Mouse (Mus musculus) forebrain, embryonic 12.5 days (tissue): ENCODE results near the gene Tmem95. TPM values are rescaled to one million over a fixed set of nuclear protein-coding genes. Genes with fewer than 3 reads are reported as not detected.

ENCODE experiments used
- ATAC-seq: fragments of 200-750 bp; cut with Nextera tagmentation; 2 replicates; pipeline ENCODE4 v1.8.0; 2017; ENCODE audit warnings: moderate TSS enrichment; ENCODE audit not compliant: low FRiP score
- H3K27ac ChIP-seq: fragments of 300-500 bp; sonication (generic); 2 replicates; pipeline ENCODE4 v1.5.1; 2016; ENCODE audit warnings: mild to moderate bottlenecking
- H3K27me3 ChIP-seq: fragments of 300-500 bp; sonication (generic); 2 replicates; pipeline ENCODE4 v1.6.1; 2016; ENCODE audit warnings: mild to moderate bottlenecking
- H3K36me3 ChIP-seq: fragments of 300-500 bp; sonication (generic); replicated peaks from 2 replicates; pipeline ENCODE4 v1.6.1; 2016; ENCODE audit warnings: mild to moderate bottlenecking
- H3K4me1 ChIP-seq: fragments of 300-500 bp; sonication (generic); 2 replicates; pipeline ENCODE4 v1.6.1; 2016
- H3K4me2 ChIP-seq: fragments of 300-500 bp; sonication (generic); 2 replicates; pipeline ENCODE4 v1.6.1; 2016; ENCODE audit warnings: mild to moderate bottlenecking, moderate library complexity
- H3K4me3 ChIP-seq: fragments of 300-500 bp; sonication (generic); replicated peaks from 2 replicates; pipeline ENCODE4 v1.5.1; 2016; ENCODE audit warnings: mild to moderate bottlenecking
- H3K9ac ChIP-seq: fragments of 300-500 bp; sonication (generic); 2 replicates; pipeline ENCODE4 v1.6.1; 2016; ENCODE audit warnings: mild to moderate bottlenecking
- H3K9me3 ChIP-seq: fragments of 300-500 bp; sonication (generic); 2 replicates; pipeline ENCODE4 v1.6.1; 2016
- WGBS: fragments of 180-500 bp; shearing (Covaris S2); methylation state at CpG from one replicate; pipeline ENCODE4 v1.1.7; 2016; 5-methylcytosine and 5-hydroxymethylcytosine counted together
- microRNA-seq: library from miRNA; unstranded; fragments of <30 nt; microRNA quantifications from one replicate; pipeline ENCODE4, GENCODE M21; 2017
- polyA plus RNA-seq: library from polyadenylated mRNA; unstranded; fragments of >200 nt; fragmentation: Nextera tagmentation; extraction: Ambion mirVana; gene quantifications from 2 replicates; pipeline ENCODE4 v1.2.1, GENCODE M21; 2016

Tmem95 gene
- polyA plus RNA-seq, 1 experiment from 2014 or later: not detected

DNA sequence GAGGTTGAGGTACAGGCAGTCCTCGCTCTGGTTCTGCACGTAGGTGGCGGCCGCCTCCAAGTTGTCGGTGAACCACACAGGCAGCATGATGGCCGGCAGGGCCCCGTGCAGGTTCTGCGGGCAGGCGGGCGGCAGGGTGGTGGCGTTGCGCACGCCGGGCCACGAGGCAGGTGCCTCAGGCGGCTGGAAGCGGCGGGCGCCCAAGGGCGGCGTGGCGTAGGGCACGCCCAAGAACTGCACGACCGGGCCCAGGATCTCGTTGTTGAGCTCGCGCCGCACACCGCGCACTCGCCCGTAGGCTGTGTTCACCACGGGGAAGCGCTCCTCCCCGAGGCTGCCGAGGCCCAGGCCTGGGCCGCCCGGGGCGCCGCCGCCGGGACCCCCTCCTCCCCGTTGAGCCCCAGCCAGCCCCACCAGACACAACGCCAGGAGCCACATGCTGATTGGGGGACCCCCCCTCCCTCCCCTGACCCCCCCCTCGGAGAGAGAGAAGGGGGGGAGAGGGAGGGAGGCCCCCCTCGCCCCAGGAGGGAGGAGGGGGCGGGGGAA is 43.7 kb downstream of the Tmem95 start:
- H3K27me3 ChIP-seq: peaks cover 7% of the 10 kb centered on the region
- H3K27ac ChIP-seq: peak overlapping the region; percentile 96
- H3K9me3 ChIP-seq: no peaks in the 10 kb centered on the region
- WGBS: 7% methylated on average over 40 of the region's 48 CpGs
- H3K4me2 ChIP-seq: peak overlapping the region; percentile 80
- peak overlapping the region; percentile 94 for H3K9ac ChIP-seq
- peaks cover 48% of the 10 kb centered on the region for H3K4me1 ChIP-seq
- peaks cover 32% of the 10 kb centered on the region for H3K36me3 ChIP-seq
- H3K4me3 ChIP-seq: peak overlapping the region; percentile 87
- ATAC-seq: no peak

- Histone ChIP-seq H3K4me1 (peaks cover 47% of the 10 kb centered on the region), H3K9me3 (no peaks in the 10 kb centered on the region), H3K27ac (0 out of 2 replicates have a peak overlapping the region, but pooled peaks have one; percentile 96), H3K27me3 (peaks cover 7% of the 10 kb centered on the region), H3K4me2 (peak overlapping the region; percentile 80), H3K36me3 (peaks cover 37% of the 10 kb centered on the region), H3K9ac (peak overlapping the region; percentile 94), H3K4me3 (peak overlapping the region; percentile 87)
- ATAC-seq: no peak
- 59% methylated on average over 8 of the region's 8 CpGs for WGBS
Measured at GRCm38 (mm10) chr11:69833554-69833953, 44.3 kb downstream of the Tmem95 start.

GRCm38 (mm10) chr11:69828832-69829231 is 49.0 kb downstream of the Tmem95 start:
- peaks cover 13% of the 10 kb centered on the region for H3K4me1 ChIP-seq
- H3K36me3 ChIP-seq: peaks cover 82% of the 10 kb centered on the region
- H3K4me2 ChIP-seq: no peak overlapping the region
- H3K9me3 ChIP-seq: no peaks in the 10 kb centered on the region
- H3K27me3 ChIP-seq: peaks cover 3% of the 10 kb centered on the region
- H3K27ac ChIP-seq: no peak overlapping the region
- WGBS: 60% methylated on average over 5 of the region's 5 CpGs
- H3K9ac ChIP-seq: no peak overlapping the region
- no peak overlapping the region for H3K4me3 ChIP-seq
- no peak for ATAC-seq

Small RNA genes within 50 kb of the gene (microRNA-seq; reads per million reads assigned to microRNA genes)
- gene Mir6924: not detected

Other genes with a start within 250 kb of the Tmem95 start
- gene Fxr2, start 245.0 kb downstream of the Tmem95 start, polyA plus RNA-seq: 46.0 and 48.9 TPM in 2 replicates
- gene Sox15, start 222.7 kb downstream of the Tmem95 start, polyA plus RNA-seq: not detected in 2 replicates
- 74.7 and 80.9 TPM in 2 replicates for gene Mpdu1, start 215.4 kb downstream of the Tmem95 start, polyA plus RNA-seq
- gene Cd68, start 211.9 kb downstream of the Tmem95 start, polyA plus RNA-seq: 5.5 TPM in 2 replicates
- gene Eif4a1, start 205.6 kb downstream of the Tmem95 start, polyA plus RNA-seq: 694 and 751 TPM in 2 replicates
- 106 and 119 TPM in 2 replicates for gene Senp3, start 195.9 kb downstream of the Tmem95 start, polyA plus RNA-seq
- 0.26 TPM in 1 of 2 replicates, not detected in the other for gene Tnfsf13, start 192.2 kb downstream of the Tmem95 start, polyA plus RNA-seq
- 1.3 and 1.6 TPM in 2 replicates for gene Tnfsf12, start 182.2 kb downstream of the Tmem95 start, polyA plus RNA-seq
- gene Tnfsfm13, start 181.9 kb downstream of the Tmem95 start, polyA plus RNA-seq: 0.51 and 0.84 TPM in 2 replicates
- gene Polr2a, start 119.4 kb downstream of the Tmem95 start, polyA plus RNA-seq: 31.3 and 35.4 TPM in 2 replicates
- gene Slc35g3, start 116.0 kb downstream of the Tmem95 start, polyA plus RNA-seq: 0.13 and 0.33 TPM in 2 replicates
- 1.3 and 1.5 TPM in 2 replicates for gene Zbtb4, start 112.1 kb downstream of the Tmem95 start, polyA plus RNA-seq
- gene Chrnb1, start 82.1 kb downstream of the Tmem95 start, polyA plus RNA-seq: 1.2 and 1.8 TPM in 2 replicates
- gene Fgf11, start 76.2 kb downstream of the Tmem95 start, polyA plus RNA-seq: 2.6 and 3.2 TPM in 2 replicates
- 0.76 and 1.3 TPM in 2 replicates for gene Tmem102, start 72.4 kb downstream of the Tmem95 start, polyA plus RNA-seq
- not detected in 2 replicates for gene Gm39566, start 62.7 kb downstream of the Tmem95 start, polyA plus RNA-seq
- not detected in 2 replicates for gene Spem2, start 59.6 kb downstream of the Tmem95 start, polyA plus RNA-seq
- gene Spem1, start 55.8 kb downstream of the Tmem95 start, polyA plus RNA-seq: 0.24 and 0.26 TPM in 2 replicates
- gene Nlgn2, start 40.2 kb downstream of the Tmem95 start, polyA plus RNA-seq: 13.3 and 14.0 TPM in 2 replicates
- 285 and 294 TPM in 2 replicates for gene Tmem256, start 39.5 kb downstream of the Tmem95 start, polyA plus RNA-seq
- gene Plscr3, start 31.6 kb downstream of the Tmem95 start, polyA plus RNA-seq: 55.1 and 56.3 TPM in 2 replicates
- gene Tnk1, start 19.3 kb downstream of the Tmem95 start, polyA plus RNA-seq: 0.14 and 0.60 TPM in 2 replicates
- gene Kctd11, start 3.4 kb upstream of the Tmem95 start, polyA plus RNA-seq: 1.7 and 2.5 TPM in 2 replicates
- 0.47 and 0.83 TPM in 2 replicates for gene Acap1, start 17.5 kb upstream of the Tmem95 start, polyA plus RNA-seq
- 22.4 TPM in 2 replicates for gene 2810408A11Rik, start 23.0 kb upstream of the Tmem95 start, polyA plus RNA-seq
- 18.9 and 19.3 TPM in 2 replicates for gene Neurl4, start 23.1 kb upstream of the Tmem95 start, polyA plus RNA-seq
- gene Gps2, start 35.9 kb upstream of the Tmem95 start, polyA plus RNA-seq: 95.8 and 99.1 TPM in 2 replicates
- gene Eif5a, start 43.9 kb upstream of the Tmem95 start, polyA plus RNA-seq: 1,678 TPM in 2 replicates
- 7.4 and 8.9 TPM in 2 replicates for gene Ybx2, start 57.8 kb upstream of the Tmem95 start, polyA plus RNA-seq
- 13.3 and 15.3 TPM in 2 replicates for gene Slc2a4, start 70.2 kb upstream of the Tmem95 start, polyA plus RNA-seq
- gene Cldn7, start 86.8 kb upstream of the Tmem95 start, polyA plus RNA-seq: 5.7 and 7.0 TPM in 2 replicates
- gene Ctdnep1, start 103.1 kb upstream of the Tmem95 start, polyA plus RNA-seq: 19.9 and 20.7 TPM in 2 replicates
- gene Elp5, start 104.5 kb upstream of the Tmem95 start, polyA plus RNA-seq: 129 and 141 TPM in 2 replicates
- 527 and 539 TPM in 2 replicates for gene Gabarap, start 113.1 kb upstream of the Tmem95 start, polyA plus RNA-seq
- gene Phf23, start 117.8 kb upstream of the Tmem95 start, polyA plus RNA-seq: 91.3 and 99.1 TPM in 2 replicates
- 45.2 and 46.6 TPM in 2 replicates for gene Dvl2, start 122.6 kb upstream of the Tmem95 start, polyA plus RNA-seq
- gene Acadvl, start 137.4 kb upstream of the Tmem95 start, polyA plus RNA-seq: 43.5 and 48.4 TPM in 2 replicates
- 20.3 and 24.9 TPM in 2 replicates for gene Dlg4, start 138.9 kb upstream of the Tmem95 start, polyA plus RNA-seq
- 0.63 and 0.75 TPM in 2 replicates for gene Asgr1, start 176.1 kb upstream of the Tmem95 start, polyA plus RNA-seq
- not detected in 2 replicates for gene Asgr2, start 214.6 kb upstream of the Tmem95 start, polyA plus RNA-seq